In the genomic region with DNA sequence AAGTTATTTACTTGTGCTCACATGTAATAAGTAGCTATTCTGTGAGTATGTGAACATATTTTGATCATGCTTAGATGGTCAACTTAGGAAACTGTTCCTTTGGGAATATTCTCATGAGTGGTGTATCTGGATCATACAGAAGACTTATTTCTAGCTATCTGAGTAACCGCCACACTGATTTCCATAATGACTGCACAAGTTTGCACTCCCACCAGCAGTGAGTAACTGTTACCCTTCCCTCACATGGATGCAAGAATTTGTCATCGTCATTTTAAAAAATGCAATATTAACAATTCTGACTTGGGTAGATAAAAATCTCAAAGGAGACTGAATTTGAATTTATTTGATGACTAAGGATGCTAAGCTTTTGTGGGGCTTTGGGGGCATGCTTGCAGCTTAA, we compare ENCODE assay signal across 10 mouse cellular contexts.
"Had no signal": no experiment of that assay in that cellular context is flagged by ENCODE, and none has a peak within 500 bp of the region (broad histone marks: within the 10 kb centered on the region; RNA-seq: fewer than 3 reads in every experiment).

No protein-coding gene starts in this region.

- DNase-seq: lung, adult 18-20 months; lung, embryonic 14.5 days; lung, postnatal 10 days; lung, postnatal 36 days; right cerebral cortex, postnatal 14 days; thymus, adult 18-20 months; thymus, postnatal 14 days; thymus, postnatal 36 days had no signal

- ATAC-seq: midbrain, embryonic 13.5 days; midbrain, embryonic 15.5 days had no signal
